Mouse (Mus musculus): ENCODE data around the gene Prpsap1.
"Not testable (repeated sequence)": the region's sequence is repeated elsewhere in the genome, so short reads cannot be mapped to it uniquely, and the experiment has no call there.

Prpsap1 gene

DNA sequence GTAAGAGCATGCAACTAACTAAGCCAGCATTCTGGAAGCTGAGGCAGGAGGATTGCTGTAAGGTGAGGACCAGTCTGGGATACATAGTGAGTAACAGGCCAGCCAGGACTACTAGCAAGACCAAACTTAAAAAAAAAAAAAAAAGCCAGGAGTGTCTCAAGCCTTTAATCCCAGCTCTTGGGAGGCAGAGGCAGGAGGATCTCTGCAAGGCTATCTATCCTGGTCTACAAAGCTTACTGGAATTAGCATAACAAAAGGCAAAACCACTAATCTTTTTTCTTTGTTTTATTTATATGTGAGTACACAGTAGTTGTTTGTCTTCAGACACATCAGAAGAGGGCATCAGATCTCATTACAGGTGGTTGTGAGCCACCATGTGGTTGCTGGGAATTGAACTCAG is 5.8 kb downstream of the Prpsap1 start:
- no peak for DNase-seq (ENCODE audit: low spot score in 2 of 2)

DNA sequence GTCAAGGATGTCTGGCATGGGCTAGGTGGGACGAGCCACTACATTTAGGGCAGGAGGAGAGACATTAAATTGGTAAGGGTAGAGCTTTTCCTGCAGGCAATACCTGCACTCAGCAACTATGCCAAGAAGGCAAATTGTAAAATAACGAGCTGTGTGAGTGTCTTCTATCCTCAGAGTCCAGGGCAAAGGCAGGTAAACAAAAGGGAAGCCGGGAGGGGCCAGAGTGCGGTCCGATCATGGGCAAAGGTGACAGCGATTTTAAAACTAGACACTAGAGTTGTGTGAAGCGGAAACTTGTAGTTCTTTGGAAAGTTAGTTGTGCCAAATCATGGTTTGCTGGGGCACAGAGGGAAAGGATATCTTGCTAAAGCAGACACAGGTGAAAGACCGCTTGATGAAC is 9.7 kb downstream of the Prpsap1 start:
- DNase-seq (ENCODE audit: low spot score in 2 of 2) = no peak

DNA sequence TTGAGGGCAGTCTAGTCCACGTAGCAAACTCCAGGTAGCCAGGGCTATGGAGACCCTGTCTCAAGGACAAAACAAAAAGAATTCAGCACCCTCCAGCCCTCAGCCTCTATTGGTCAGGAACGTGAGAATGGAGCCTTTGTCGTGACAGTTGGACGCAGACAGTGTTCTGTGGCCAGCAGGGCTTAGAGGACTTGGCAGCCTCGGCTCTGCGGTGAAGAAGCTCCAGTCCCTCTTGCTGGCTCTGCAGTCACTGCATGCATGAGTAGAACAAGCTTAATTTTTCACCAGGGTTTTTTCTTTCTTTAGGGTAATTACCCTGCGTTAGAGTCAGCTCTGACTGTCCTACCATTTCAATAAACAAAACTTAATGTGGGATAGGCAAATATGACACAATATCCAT is 12.2 kb downstream of the Prpsap1 start:
- no peak for DNase-seq (ENCODE audit: low spot score in 2 of 2)

DNA sequence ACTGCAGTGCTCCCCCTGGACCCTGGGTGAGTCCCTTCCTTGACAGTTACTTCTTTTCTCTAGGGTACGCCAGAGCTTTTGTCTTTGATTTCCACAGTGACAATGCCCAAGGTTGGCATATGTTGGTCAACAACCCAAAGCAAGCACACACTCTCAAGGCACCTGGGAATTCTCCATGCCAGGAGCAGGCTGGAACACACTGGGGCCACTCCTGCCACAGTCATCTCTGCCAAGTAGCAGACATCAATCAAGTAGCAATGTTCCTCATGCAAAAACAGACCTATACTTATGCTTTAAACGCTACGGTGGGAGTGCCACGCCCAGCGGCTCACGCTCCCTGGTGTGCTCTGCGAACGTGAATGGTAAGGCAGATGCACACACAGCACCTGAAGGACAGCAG is 13.0 kb downstream of the Prpsap1 start:
- DNase-seq (ENCODE audit: low spot score in 2 of 2) = no peak

DNA sequence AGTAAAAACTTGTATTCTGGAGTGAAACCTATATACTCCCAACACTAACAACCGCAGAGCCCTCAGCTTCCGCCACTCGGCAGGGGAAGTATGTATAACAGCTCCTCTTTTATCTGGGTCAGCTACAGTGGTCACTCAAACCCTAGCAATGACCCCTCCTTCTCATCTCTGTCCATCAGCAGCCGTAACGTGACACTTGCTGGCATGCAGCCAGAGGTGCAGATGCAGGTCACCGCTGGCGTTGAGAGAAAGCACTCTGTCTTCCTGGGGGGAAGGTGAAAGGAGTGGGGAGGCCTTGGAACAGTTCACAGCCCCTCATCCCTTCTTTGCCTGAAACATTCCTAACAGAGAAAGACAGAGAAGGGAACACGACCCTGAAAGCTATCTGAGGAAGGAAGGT is 14.2 kb downstream of the Prpsap1 start:
- DNase-seq (ENCODE audit: low spot score in 2 of 2) = no peak

DNA sequence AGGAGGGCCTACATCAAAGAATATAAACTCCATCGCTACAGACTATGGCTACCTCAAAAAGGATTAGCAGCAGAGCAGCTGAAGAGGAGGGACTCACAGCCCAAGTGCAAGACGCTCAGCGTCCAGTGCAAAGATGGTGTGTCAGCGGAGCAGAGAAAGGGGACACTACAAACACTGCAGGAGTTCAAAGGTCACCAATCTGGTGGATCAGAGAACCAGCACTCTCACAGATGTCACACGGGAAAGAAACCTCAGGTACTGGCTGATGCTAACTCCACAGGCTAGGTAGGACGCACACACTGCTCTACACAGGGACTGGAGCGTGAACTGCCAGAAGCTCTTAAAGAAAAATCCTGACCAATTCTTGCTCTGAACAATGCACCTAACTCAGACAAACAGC is 15.0 kb downstream of the Prpsap1 start:
- DNase-seq (ENCODE audit: low spot score in 2 of 2) = no peak

DNA sequence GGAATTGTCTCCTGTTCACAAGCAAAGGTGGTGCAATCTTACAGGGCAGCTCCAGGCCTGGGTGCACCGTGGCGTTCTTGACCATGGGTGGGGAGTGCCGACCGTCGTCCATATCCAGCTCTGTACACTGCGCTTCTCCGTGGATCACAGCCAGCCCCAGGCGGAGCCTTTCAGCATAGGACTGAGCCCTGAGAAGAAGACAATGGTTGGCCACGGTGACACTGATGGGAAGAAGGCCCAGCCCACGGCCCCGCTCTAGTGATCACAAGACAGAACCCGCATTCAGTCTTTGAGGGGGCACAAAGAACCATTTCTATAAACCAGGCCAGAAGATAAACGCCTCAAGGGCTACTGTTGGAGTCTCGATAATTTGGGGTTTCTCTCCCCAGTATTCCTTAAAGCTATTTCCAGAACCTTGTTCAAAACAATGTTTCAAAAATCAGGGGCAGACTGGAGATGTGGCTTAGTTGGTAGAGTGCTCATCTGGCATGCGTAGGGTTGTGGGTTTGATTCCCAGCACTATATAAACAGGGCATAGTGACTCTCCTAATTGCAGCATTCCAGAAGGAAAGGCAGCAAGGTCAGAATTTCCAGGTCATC is 16.7 kb downstream of the Prpsap1 start:
- DNase-seq (ENCODE audit: low spot score in 2 of 2) = no peak

DNA sequence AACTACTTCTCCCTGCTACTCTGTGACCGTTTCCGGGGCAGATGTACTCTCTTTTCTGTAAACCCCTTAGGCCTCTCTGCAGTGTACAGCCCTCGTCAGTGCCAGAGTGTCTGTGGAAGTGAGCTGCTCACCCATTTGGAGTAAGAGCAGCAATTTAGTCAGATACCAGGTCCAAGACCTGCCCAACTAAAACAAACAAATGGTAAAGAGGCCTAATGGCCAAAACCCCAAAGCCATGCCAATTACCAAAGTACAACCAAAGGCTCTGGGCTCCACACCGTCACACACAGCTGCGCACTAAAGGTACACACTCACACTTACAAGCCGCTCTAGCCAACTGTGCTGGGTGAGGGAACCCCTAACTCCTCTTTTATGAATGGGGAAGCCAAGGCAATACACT is 17.3 kb downstream of the Prpsap1 start:
- no peak for DNase-seq (ENCODE audit: low spot score in 2 of 2)

DNA sequence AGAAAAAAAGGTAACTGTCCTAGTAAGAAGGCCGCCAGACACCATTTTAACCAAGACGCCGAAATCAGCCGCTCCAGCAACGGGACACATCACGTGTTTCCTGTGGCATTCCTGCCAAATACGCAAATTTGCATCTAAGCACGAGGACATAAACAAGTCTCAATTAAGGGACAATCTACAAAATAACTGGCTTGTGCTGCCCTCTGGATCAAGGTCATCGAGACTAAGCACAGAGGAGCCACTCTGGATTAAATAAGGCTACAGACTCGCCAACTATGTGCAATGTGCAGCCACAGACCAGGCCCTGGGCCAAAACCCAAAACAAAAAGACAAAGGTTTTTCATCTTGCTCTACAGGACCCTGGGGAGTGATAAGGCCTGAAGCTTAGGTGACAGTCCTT is 18.0 kb downstream of the Prpsap1 start:
- no peak for DNase-seq (ENCODE audit: low spot score in 2 of 2)

DNA sequence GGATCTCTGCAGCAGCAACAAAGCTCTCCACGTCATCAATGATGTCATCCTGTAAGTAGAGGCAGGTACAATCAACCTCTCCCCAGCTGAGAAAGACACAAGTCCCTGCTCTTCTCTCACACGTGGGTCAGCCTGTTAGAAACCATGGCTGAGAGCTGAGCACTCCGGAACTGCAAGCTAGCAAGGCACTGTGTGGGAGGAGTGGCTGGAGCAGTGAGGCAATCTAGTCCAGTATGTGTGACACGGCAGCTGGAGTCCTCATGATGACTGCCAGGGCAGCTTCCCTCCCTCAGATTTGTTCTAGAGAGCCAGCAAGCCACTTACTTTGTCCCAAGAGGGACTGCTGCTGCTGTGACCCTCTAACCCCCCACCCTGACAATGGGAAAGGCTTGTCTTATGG is 21.7 kb downstream of the Prpsap1 start:
- no peak for DNase-seq (ENCODE audit: low spot score in 2 of 2)

DNA sequence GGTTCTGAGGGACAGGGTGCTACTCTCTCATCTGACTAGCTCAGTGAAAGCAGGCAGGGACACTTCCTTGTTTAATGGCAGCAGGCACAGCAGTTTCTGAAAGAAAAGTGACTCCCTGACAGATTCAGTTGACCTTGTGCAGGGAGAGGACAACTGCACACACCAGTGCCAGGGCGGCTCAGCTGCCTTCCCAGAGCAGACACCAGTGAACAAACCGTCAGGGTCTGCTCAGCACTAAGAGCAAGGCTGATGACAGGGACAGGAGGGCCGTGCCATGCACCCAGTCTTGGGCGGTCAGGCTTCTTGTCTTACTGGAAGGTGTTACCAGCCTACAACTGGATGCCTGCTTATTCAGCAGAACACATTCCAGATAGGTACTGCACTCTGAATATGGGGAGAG is 23.1 kb downstream of the Prpsap1 start:
- DNase-seq (ENCODE audit: low spot score in 2 of 2) = no peak

DNA sequence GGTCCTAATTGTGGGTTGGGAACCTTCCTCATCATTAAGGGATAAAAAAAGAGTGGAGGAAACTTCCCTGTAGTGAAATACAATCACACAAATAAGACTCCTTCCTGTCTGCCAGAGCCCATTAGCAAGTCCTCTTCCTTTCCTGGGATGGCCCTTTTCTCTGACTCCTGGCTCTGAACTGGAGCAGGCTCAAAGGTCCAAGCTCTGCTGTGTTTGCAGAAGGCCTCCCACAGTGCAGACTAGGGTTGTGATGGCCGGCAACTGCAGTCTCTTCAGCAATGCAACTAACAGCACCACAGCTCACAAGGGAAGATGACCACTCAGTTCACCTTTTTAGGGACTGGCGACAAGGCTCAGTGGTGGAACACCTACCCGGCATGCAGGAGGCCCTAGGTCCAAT is 23.8 kb downstream of the Prpsap1 start:
- no peak for DNase-seq (ENCODE audit: low spot score in 2 of 2)

DNA sequence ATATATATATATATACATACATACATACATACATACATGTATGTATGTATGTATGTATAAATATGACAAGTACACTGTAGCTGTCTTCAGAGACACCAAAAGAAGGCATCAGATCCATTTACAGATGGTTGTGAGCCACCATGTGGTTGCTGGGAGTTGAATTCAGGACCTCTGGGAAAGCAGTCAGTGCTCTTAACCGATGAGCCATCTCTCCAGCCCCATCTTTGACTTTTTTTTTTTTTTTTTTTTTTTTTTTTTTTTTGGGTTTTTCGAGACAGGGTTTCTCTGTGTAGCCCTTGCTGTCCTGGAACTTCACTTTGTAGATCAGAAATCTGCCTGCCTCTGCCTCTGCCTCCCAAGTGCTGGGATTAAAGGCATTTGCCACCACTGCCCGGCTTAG is 25.7 kb downstream of the Prpsap1 start:
- DNase-seq (ENCODE audit: low spot score in 2 of 2) = not testable (repeated sequence)

DNA sequence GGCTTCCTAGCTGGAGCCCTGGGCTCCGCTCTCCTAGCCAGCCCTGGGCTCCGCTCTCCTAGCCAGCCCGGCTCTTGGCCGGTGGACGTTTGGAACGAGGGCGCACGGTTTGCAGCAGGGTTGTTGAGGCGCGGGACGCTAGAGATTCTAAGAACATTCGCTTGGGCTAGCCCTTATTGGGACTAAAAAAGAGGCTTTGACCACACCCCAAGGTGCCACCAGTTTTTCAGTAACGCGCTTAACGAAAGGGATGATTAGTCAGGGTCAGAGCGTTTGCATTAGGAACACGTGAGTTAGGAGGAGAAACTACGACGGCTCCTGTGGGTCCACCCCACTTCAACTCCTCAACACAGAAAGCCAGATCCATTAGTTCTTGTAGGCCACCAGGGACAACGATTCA is 27.9 kb downstream of the Prpsap1 start, which contains the start of gene Qrich2:
Qrich2 (minus strand) TSS at position 101 of the 400 bp plus-strand sequence.
- DNase-seq (ENCODE audit: low spot score in 2 of 2) = no peak

DNA sequence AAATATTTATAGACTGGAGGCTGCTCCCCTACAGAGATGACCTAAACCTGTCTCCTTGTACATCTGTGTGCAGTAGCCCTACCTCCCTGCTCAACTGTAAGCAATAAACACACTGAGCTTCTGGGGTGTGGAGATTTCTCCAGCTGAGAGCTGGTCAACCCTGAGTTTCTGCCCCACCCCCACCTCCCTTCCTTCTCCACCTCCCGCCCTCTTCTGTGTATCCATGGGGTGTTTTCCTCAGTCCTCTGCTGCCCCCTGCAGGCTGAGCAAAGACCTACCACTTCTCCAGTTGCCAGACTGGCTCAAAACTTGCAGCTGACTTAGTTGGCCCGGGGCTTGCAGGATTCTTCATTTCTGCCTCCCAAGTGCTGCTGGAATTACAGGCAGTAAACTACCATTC is 30.2 kb downstream of the Prpsap1 start:
- DNase-seq (ENCODE audit: low spot score in 2 of 2) = peak; percentile 47 to 76

DNA sequence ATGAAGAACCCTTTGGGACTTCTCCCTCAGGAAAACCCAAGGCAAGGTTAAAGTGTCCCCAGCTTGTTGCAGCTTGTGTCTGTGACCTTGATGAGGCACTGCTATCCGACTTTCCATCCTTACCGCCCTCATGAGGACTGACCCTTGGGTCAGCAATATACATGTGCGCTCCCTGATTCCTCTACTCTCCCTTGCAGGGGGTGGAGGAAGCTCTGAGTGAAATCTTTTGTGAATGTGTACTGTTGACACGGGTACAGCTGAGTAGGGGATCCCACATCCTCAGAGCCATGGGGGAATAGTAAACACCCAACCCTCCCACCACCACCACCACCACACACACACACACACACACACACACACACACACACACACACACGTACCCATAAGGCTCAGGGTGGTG is 30.7 kb downstream of the Prpsap1 start:
- no peak for DNase-seq (ENCODE audit: low spot score in 2 of 2)

DNA sequence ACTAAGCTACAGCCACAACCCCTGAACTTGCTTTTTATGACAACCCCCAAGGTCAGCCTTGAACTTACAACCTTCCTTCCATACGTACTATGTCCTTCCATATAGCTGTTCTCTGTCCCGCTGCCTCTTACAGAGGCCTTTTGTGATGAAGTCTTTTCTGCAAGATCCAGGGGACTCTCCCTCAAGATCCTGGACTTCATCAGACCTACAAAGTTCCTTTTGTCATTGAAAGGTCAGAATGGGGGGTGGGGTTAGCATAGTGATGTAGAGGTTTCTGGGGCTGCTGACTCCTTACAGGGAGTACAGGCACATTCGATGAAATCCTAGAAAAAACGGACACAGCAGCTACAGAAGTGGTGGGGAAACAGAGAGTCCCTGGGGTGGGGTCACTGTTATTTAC is 34.2 kb downstream of the Prpsap1 start:
- no peak for DNase-seq (ENCODE audit: low spot score in 2 of 2)

DNA sequence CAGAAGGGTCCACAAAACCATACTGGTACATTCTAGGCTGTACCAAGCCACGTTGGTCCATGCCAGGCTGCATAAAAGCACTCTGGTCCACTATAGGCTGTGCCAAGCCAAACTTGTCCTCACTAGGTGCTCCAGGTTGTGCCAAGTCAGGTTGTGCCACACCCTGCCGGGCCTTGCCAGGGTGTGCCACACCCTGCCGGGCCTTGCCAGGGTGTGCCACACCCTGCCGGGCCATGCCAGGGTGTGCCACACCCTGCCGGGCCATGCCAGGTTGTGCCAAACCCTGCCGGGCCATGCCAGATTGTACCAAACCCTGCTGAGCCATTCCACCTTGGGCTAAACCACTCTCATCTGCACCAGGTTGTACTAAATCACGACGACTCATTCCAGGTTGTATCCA is 37.8 kb downstream of the Prpsap1 start:
- DNase-seq (ENCODE audit: low spot score in 2 of 2) = no peak

DNA sequence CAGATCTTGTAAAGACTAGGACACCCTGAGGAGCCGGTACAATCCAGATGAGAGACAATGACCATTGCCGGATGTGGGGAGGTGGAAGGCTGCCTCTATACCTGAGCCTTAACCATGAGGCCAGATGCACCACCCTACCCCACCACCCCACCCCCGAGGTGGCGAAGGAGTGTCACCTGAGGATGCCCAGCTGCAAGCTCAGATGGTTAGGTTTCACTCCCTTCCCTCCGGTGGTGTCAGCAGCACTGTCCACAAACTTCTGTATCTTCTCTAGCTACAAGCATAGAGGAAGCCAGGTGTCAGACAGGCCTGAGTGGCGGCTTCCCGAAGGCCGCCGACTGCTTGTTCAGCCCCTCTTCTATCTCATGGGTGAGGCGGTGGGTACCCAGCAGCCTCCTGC is 40.1 kb downstream of the Prpsap1 start:
- DNase-seq (ENCODE audit: low spot score in 2 of 2) = no peak

DNA sequence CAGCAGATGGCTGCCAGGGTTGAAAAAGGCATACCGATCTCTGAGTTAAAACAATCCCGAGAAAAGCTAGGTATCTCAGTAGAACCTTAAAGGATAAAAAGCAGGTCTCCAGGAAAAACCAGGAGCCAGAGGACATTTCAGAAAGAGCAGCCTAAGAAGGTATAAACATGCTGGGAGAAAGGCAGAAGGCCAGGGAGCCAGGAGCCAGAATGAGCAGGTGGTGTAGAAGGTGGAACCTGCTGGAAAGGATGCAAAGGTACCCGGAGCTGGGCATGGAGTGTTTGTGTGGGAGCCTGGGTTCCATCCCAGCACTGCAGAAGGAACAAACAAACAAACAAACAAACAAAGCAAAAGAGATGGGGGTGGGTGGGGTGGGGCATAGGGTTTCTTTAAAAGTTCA is 44.7 kb downstream of the Prpsap1 start:
- no peak for DNase-seq (ENCODE audit: low spot score in 2 of 2)

DNA sequence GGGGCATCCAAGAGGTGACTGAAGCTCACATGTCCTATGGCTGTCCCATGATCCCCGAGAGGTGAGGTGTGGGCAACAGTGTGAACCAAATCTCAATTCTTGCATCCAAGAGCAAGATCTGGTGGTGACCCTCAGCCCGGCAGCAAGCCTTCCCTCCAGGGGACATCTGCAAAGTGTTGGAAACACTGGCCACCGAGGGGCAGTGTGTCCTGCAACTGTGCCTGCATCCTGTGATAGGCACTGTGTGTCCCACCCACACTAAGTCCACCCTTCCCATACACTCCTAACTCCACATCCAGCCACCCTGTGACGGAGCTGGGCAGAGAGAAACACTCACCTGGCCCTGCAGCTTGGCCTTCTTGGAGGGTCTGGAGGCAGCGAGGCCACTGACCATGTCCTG is 46.2 kb downstream of the Prpsap1 start:
- DNase-seq (ENCODE audit: low spot score in 2 of 2) = no peak

DNA sequence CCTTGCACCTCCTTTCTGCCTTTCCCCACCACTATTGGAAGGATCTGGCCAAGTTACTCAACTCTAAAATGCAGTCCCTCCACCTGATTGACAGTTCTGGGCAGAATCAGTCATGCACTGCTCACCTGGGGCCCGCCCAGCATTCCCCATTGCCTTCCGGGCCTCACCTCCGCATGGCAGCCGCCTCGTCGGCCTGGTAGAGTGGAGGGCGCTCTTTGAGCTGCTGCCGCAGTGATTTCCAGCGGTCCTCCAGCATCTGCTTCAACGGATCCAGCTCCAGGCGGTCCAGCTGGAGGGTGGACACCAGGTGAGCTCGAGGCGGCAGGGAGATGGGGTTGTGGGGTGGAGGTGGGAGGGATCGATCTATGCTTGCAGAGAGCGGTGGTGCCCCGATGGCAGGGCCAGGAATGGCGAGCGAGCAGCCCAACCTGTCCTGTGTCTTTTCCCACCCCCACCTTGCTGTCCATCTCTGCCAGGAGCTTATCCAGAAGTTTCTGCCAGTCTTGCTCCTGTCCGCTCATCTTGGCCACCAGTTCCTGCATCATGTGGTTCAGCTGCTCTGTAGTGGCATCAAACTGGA is 47.6 kb downstream of the Prpsap1 start:
- no peak for DNase-seq (ENCODE audit: low spot score in 2 of 2)

DNA sequence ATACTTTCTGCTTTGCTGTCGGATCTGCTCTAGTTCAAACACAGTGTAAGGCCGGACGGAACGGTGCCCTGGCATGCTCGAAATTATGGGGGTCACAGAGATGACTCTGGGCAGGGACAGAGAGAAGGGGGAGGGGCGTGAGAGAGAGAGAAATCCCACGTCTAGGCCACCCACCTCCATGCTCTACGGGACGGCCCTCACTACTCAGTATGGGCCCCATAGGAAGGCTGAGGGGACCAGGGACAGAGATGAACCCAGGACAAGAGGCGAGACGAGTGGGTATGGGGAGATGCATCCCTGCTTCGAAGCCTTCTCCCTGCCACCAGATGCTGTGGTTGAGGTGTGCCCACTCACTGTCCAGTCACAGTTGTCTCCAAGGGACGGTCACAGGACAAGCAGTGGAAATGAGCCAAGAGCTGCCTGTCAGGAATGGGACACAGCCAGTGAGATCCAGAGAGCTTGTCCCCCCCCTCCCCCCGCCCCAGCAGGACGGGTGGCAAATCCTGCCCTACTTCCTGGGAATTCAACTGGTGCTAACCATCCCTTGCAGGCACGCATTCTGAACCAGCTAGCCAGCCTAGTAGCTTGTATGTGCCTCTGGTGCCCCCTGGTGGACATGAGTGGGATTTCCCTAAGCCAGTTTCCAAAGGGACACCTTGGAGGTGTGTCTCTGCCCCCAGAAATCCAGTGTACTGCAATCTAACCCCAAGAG is 48.2 kb downstream of the Prpsap1 start:
- peak; percentile 78 to 87 for DNase-seq (ENCODE audit: low spot score in 2 of 2)

Data from frontal cortex, postnatal 10 days (tissue).